Comparison of ENCODE assay signal across 25 mouse cellular contexts in the genomic region with DNA sequence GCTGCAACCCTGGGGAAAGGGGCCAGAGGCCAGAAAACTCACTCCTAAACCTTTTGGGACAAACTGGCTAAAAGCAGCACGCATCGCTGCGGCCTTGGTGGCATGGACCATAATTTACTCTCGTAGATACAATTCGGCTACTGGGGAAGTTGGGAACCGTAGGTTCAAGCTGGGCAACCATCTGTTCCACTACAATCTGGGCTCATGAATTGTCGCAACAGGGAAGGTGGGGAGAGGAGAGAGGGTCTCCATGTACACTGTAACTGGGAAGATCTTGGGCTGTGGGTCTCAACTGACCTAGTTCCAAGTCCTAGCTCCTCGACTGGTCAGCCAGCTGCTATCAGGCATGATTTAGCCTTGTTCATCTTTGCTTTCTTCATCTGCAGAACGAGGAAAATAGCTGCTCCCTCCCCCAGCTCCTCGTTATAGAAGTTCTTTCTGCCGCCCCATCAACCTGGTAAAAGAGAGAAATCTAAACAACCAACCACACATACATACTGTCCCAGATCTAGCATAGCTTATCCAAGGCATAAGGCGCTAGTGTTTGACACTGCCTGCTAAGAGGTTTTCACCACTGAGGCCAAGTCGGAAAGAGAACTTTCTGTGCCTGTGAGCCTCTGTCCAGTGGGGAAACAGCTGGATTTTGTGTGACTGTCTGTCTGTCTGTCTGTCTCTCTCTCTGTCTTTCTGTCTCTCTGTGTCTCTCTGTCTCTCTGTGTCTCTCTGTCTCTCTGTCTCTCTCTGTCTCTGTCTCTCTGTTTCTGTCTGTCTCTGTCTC. TPM values are rescaled to one million over a fixed set of nuclear protein-coding genes. Genes with fewer than 3 reads are reported as not detected.
DNase-seq lines count a peak whose midpoint lies in the region; ATAC-seq and TF ChIP-seq lines count a peak whose summit lies in the region.
"Had no signal": no experiment of that assay in that cellular context is flagged by ENCODE, and none has a peak within 500 bp of the region (broad histone marks: within the 10 kb centered on the region; RNA-seq: fewer than 3 reads in every experiment).

No protein-coding gene starts in this region.

- H3K4me3 ChIP-seq in forebrain, postnatal 0 days (ENCODE audit: low read depth, low read length): no peak overlapping the region
- no peak overlapping the region for H3K4me3 ChIP-seq in forebrain, embryonic 13.5 days
- H3K4me3 ChIP-seq in lung, embryonic 14.5 days (ENCODE audit: low read depth, low read length): no peak overlapping the region
- no peak overlapping the region for H3K4me3 ChIP-seq in lung, adult 2 months (replicated peaks; ENCODE audit: extremely low read depth, low read depth, low read length)
- no peak overlapping the region for H3K4me3 ChIP-seq in limb, embryonic 10.5 days
- H3K4me3 ChIP-seq: heart, adult 2 months; hindbrain, embryonic 12.5 days; limb, embryonic 13.5 days; liver, embryonic 15.5 days had no signal

- H3K36me3 ChIP-seq in forebrain, postnatal 0 days (ENCODE audit: insufficient read depth): no peaks in the 10 kb centered on the region
- H3K36me3 ChIP-seq in forebrain, embryonic 13.5 days (ENCODE audit: poor library complexity, severe bottlenecking): no peaks in the 10 kb centered on the region
- no peaks in the 10 kb centered on the region for H3K36me3 ChIP-seq in lung, embryonic 14.5 days (ENCODE audit: insufficient read depth)
- no peaks in the 10 kb centered on the region for H3K36me3 ChIP-seq in limb, embryonic 10.5 days
- H3K36me3 ChIP-seq: hindbrain, embryonic 12.5 days; limb, embryonic 13.5 days; liver, embryonic 15.5 days had no signal

- H3K9me3 ChIP-seq in forebrain, postnatal 0 days (ENCODE audit: low read length): no peaks in the 10 kb centered on the region
- no peaks in the 10 kb centered on the region for H3K9me3 ChIP-seq in forebrain, embryonic 13.5 days (replicated peaks)
- H3K9me3 ChIP-seq in lung, embryonic 14.5 days (ENCODE audit: low read depth, low read length): no peaks in the 10 kb centered on the region
- no peaks in the 10 kb centered on the region for H3K9me3 ChIP-seq in limb, embryonic 10.5 days (replicated peaks)
- H3K9me3 ChIP-seq: hindbrain, embryonic 12.5 days; limb, embryonic 13.5 days; liver, embryonic 15.5 days had no signal

- peak; percentile 50 for DNase-seq in forebrain, postnatal 0 days
- DNase-seq in lung, embryonic 14.5 days: peak; percentile 60
- no peak for DNase-seq in lung, adult 2 months
- DNase-seq in brain, adult 2 months (ENCODE audit: low read depth, low spot score): peak; percentile 52
- no peak for DNase-seq in limb, embryonic 10.5 days (ENCODE audit: low spot score)
- DNase-seq in urinary bladder, adult 2 months (ENCODE audit: low spot score): no peak
- DNase-seq in kidney, postnatal 36 days: no peak
- DNase-seq: adrenal gland, adult 2 months; cerebellum, adult 2 months; gastrocnemius, postnatal 14 days; heart, adult 2 months; kidney, adult 11 months; kidney, postnatal 14 days; thymus, adult 18-20 months had no signal

- 66% methylated on average over 13 of the region's 13 CpGs for WGBS in forebrain, postnatal 0 days
- WGBS in forebrain, embryonic 13.5 days: 71% methylated on average over 13 of the region's 13 CpGs
- 61% methylated on average over 13 of the region's 13 CpGs for WGBS in lung, embryonic 14.5 days
- 81% methylated on average over 13 of the region's 13 CpGs for WGBS in lung, adult 2 months
- 79% methylated on average over 13 of the region's 13 CpGs for WGBS in limb, embryonic 10.5 days

- H3K27ac ChIP-seq in forebrain, postnatal 0 days (ENCODE audit: low read depth, low read length): no peak overlapping the region
- no peak overlapping the region for H3K27ac ChIP-seq in forebrain, embryonic 13.5 days
- 0 out of 2 replicates have a peak overlapping the region, but pooled peaks have one; percentile 70 for H3K27ac ChIP-seq in lung, embryonic 14.5 days (ENCODE audit: low read depth)
- H3K27ac ChIP-seq in limb, embryonic 10.5 days: peak overlapping the region; percentile 2; the same call in 1 of the 2 replicates
- H3K27ac ChIP-seq: heart, adult 2 months; limb, embryonic 13.5 days; liver, embryonic 15.5 days had no signal

- ATAC-seq in forebrain, postnatal 0 days: no peak
- no peak for ATAC-seq in forebrain, embryonic 13.5 days
- 0 out of 2 replicates have a peak, but pooled peaks have one; percentile 25 for ATAC-seq in lung, embryonic 14.5 days (ENCODE audit: insufficient read depth)
- ATAC-seq: midbrain, embryonic 16.5 days had no signal

- H3K4me2 ChIP-seq in forebrain, postnatal 0 days (ENCODE audit: low read depth): no peak overlapping the region
- H3K4me2 ChIP-seq in forebrain, embryonic 13.5 days: no peak overlapping the region
- H3K4me2 ChIP-seq in lung, embryonic 14.5 days: no peak overlapping the region
- H3K4me2 ChIP-seq: hindbrain, embryonic 12.5 days; limb, embryonic 13.5 days; liver, embryonic 15.5 days had no signal

- no peaks in the 10 kb centered on the region; the same call in 1 of the 2 replicates for H3K27me3 ChIP-seq in forebrain, postnatal 0 days (ENCODE audit: insufficient read depth, low read length)
- H3K27me3 ChIP-seq in forebrain, embryonic 13.5 days: no peaks in the 10 kb centered on the region; the same call in 1 of the 2 replicates
- no peaks in the 10 kb centered on the region for H3K27me3 ChIP-seq in lung, embryonic 14.5 days (ENCODE audit: insufficient read depth, low read length)
- H3K27me3 ChIP-seq in limb, embryonic 10.5 days (ENCODE audit: low read depth, poor library complexity, severe bottlenecking): no peaks in the 10 kb centered on the region; the same call in 1 of the 2 replicates
- H3K27me3 ChIP-seq: CH12.LX; liver, embryonic 15.5 days had no signal

- no peaks in the 10 kb centered on the region for H3K4me1 ChIP-seq in forebrain, postnatal 0 days (ENCODE audit: insufficient read depth)
- H3K4me1 ChIP-seq in forebrain, embryonic 13.5 days: peaks cover 12% of the 10 kb centered on the region
- peaks cover 17% of the 10 kb centered on the region for H3K4me1 ChIP-seq in lung, embryonic 14.5 days (ENCODE audit: insufficient read depth)
- H3K4me1 ChIP-seq in lung, adult 2 months (ENCODE audit: control insufficient read depth, insufficient read depth, low read length): no peaks in the 10 kb centered on the region; the same call in 1 of the 2 replicates
- H3K4me1 ChIP-seq in limb, embryonic 10.5 days: peaks cover 68% of the 10 kb centered on the region
- H3K4me1 ChIP-seq: liver, embryonic 15.5 days had no signal

- no peak for TF ChIP-seq POLR2A in lung, adult 2 months (IDR thresholded peaks at IDR 0.05; ENCODE audit: borderline replicate concordance, extremely low read depth, low read depth, low read length)

- no peak overlapping the region for H3K9ac ChIP-seq in forebrain, postnatal 0 days
- no peak overlapping the region for H3K9ac ChIP-seq in forebrain, embryonic 13.5 days
- no peak overlapping the region for H3K9ac ChIP-seq in lung, embryonic 14.5 days
- H3K9ac ChIP-seq: hindbrain, embryonic 12.5 days; limb, embryonic 13.5 days; liver, embryonic 15.5 days had no signal

- TF ChIP-seq CTCF in forebrain, postnatal 0 days (IDR thresholded peaks at IDR 0.05; ENCODE audit: low read depth): no peak
- TF ChIP-seq CTCF in lung, embryonic 14.5 days (IDR thresholded peaks at IDR 0.05; ENCODE audit: low read depth): no peak
- no peak for TF ChIP-seq CTCF in lung, adult 2 months (IDR thresholded peaks at IDR 0.05; ENCODE audit: insufficient read depth, low read length)

RNA-seq across cellular contexts. Expression of gene Gm11011, which starts 19.5 kb away (rescaled TPM):
- not detected in 2 replicates for total RNA-seq in forebrain, postnatal 0 days (2014; rRNA removed)
- polyA plus RNA-seq in forebrain, postnatal 0 days (2015; fragmentation: Nextera tagmentation; extraction: Ambion mirVana): not detected in 2 replicates
- not detected in 2 replicates for polyA plus RNA-seq in forebrain, embryonic 13.5 days (2015; fragmentation: Nextera tagmentation; extraction: Ambion mirVana)
- polyA plus RNA-seq in lung, embryonic 14.5 days (2014; fragmentation: Nextera tagmentation; extraction: Ambion mirVana): not detected in 2 replicates
- polyA plus RNA-seq in lung, adult 2 months (2012; rRNA removed): not detected in 2 replicates
- polyA plus RNA-seq in limb, embryonic 10.5 days (2016; fragmentation: Nextera tagmentation; extraction: Ambion mirVana): not detected in 2 replicates
- not detected in 2 replicates for polyA plus RNA-seq in urinary bladder, adult 2 months (2012; rRNA removed)
- total RNA-seq: adrenal gland, adult 2 months; CH12.LX; gastrocnemius, postnatal 14 days; heart, adult 2 months; layer of hippocampus, postnatal 25 days; megakaryocyte progenitor cell, adult 5-6 weeks had no signal
- polyA plus RNA-seq: adrenal gland, adult 2 months; cerebellum, adult 2 months; embryonic facial prominence, embryonic 14.5 days; frontal cortex, adult 2 months; heart, adult 2 months; heart, embryonic 16.5 days; hindbrain, embryonic 12.5 days; limb, embryonic 13.5 days; liver, embryonic 15.5 days; midbrain, embryonic 16.5 days had no signal

RNA-seq across cellular contexts. Expression of gene Tshz2, which starts 25.7 kb away (rescaled TPM):
- 26.1 and 29.2 TPM in 2 replicates for total RNA-seq in forebrain, postnatal 0 days (2014; rRNA removed)
- 8.8 and 19.7 TPM in 2 replicates for polyA plus RNA-seq in forebrain, postnatal 0 days (2015; fragmentation: Nextera tagmentation; extraction: Ambion mirVana)
- 8.7 and 9.8 TPM in 2 replicates for polyA plus RNA-seq in forebrain, embryonic 13.5 days (2015; fragmentation: Nextera tagmentation; extraction: Ambion mirVana)
- polyA plus RNA-seq in lung, embryonic 14.5 days (2014; fragmentation: Nextera tagmentation; extraction: Ambion mirVana): 7.9 and 8.9 TPM in 2 replicates
- 6.2 and 8.4 TPM in 2 replicates for polyA plus RNA-seq in lung, adult 2 months (2012; rRNA removed)
- 7.6 and 8.0 TPM in 2 replicates for polyA plus RNA-seq in limb, embryonic 10.5 days (2016; fragmentation: Nextera tagmentation; extraction: Ambion mirVana)
- polyA plus RNA-seq in urinary bladder, adult 2 months (2012; rRNA removed): 42.1 and 60.0 TPM in 2 replicates
- total RNA-seq: CH12.LX; megakaryocyte progenitor cell, adult 5-6 weeks had no signal

Comparison
In these comparisons a context has a peak if more than half of its experiments do, and no peak if none do; other contexts are left out.
1. DNase-seq: peak in forebrain, postnatal 0 days (single experiment), lung, embryonic 14.5 days (single experiment) and brain, adult 2 months (single experiment); none in lung, adult 2 months (single experiment), limb, embryonic 10.5 days (single experiment), urinary bladder, adult 2 months (single experiment) and kidney, postnatal 36 days (0 of 2).
2. H3K27ac ChIP-seq: peak in lung, embryonic 14.5 days (single experiment) and limb, embryonic 10.5 days (single experiment); none in forebrain, postnatal 0 days (single experiment) and forebrain, embryonic 13.5 days (single experiment).